Comparison of ENCODE assay signal across 26 mouse cellular contexts in genomic region chr11:62148026-62148425, GRCm38 (mm10).
DNase-seq lines count a peak whose midpoint lies in the region; ATAC-seq and TF ChIP-seq lines count a peak whose summit lies in the region.
"Had no signal": no experiment of that assay in that cellular context is flagged by ENCODE, and none has a peak within 500 bp of the region (broad histone marks: within the 10 kb centered on the region; RNA-seq: fewer than 3 reads in every experiment).

No protein-coding gene starts in this region.

- H3K4me1 ChIP-seq in lung, adult 2 months (ENCODE audit: control insufficient read depth, insufficient read depth, low read length), result peaks cover 5% of the 10 kb centered on the region
- peaks cover 25% of the 10 kb centered on the region for H3K4me1 ChIP-seq in liver, embryonic 12.5 days
- no peaks in the 10 kb centered on the region for H3K4me1 ChIP-seq in midbrain, embryonic 15.5 days
- H3K4me1 ChIP-seq in forebrain, embryonic 16.5 days (replicated peaks; ENCODE audit: control insufficient read depth, insufficient read depth, low read length), result no peaks in the 10 kb centered on the region
- H3K4me1 ChIP-seq: embryonic facial prominence, embryonic 10.5 days; embryonic facial prominence, embryonic 15.5 days; hindbrain, embryonic 12.5 days; intestine, embryonic 15.5 days had no signal

- H3K4me3 ChIP-seq in lung, adult 2 months (replicated peaks; ENCODE audit: extremely low read depth, low read depth, low read length), result no peak overlapping the region
- H3K4me3 ChIP-seq in liver, embryonic 12.5 days, result no peak overlapping the region
- no peak overlapping the region for H3K4me3 ChIP-seq in midbrain, embryonic 15.5 days
- no peak overlapping the region for H3K4me3 ChIP-seq in forebrain, embryonic 16.5 days (replicated peaks; ENCODE audit: low read length)
- H3K4me3 ChIP-seq: embryonic facial prominence, embryonic 10.5 days; embryonic facial prominence, embryonic 15.5 days; hindbrain, embryonic 12.5 days; intestine, embryonic 15.5 days had no signal

- TF ChIP-seq CTCF in lung, adult 2 months (IDR thresholded peaks at IDR 0.05; ENCODE audit: insufficient read depth, low read length), result no peak

- ATAC-seq in liver, embryonic 12.5 days, result peak; percentile 52; the same call in 1 of the 2 replicates
- no peak for ATAC-seq in midbrain, embryonic 15.5 days (replicated peaks)
- ATAC-seq in forebrain, embryonic 16.5 days, result no peak
- ATAC-seq: forebrain, embryonic 14.5 days; hindbrain, postnatal 0 days; intestine, embryonic 15.5 days had no signal

- H3K27me3 ChIP-seq in liver, embryonic 12.5 days (replicated peaks), result no peaks in the 10 kb centered on the region
- H3K27me3 ChIP-seq in midbrain, embryonic 15.5 days (replicated peaks), result no peaks in the 10 kb centered on the region
- no peaks in the 10 kb centered on the region for H3K27me3 ChIP-seq in forebrain, embryonic 16.5 days (replicated peaks; ENCODE audit: control insufficient read depth, insufficient read depth, low read length)
- H3K27me3 ChIP-seq: CH12.LX; embryonic facial prominence, embryonic 15.5 days; hindbrain, embryonic 12.5 days; intestine, embryonic 15.5 days had no signal

- 78% methylated on average over 3 of the region's 3 CpGs for WGBS in lung, adult 2 months
- 91% methylated on average over 3 of the region's 3 CpGs for WGBS in liver, embryonic 12.5 days (ENCODE audit: insufficient replicate concordance)
- WGBS in midbrain, embryonic 15.5 days, result 96% methylated on average over 3 of the region's 3 CpGs
- WGBS in forebrain, embryonic 16.5 days, result over 99% methylated on average over 3 of the region's 3 CpGs

- H3K27ac ChIP-seq in liver, embryonic 12.5 days, result peak overlapping the region; percentile 79
- H3K27ac ChIP-seq in midbrain, embryonic 15.5 days, result no peak overlapping the region
- H3K27ac ChIP-seq in forebrain, embryonic 16.5 days (ENCODE audit: low read length), result no peak overlapping the region
- H3K27ac ChIP-seq: embryonic facial prominence, embryonic 10.5 days; embryonic facial prominence, embryonic 15.5 days; hindbrain, embryonic 12.5 days; hindbrain, postnatal 0 days; intestine, embryonic 15.5 days had no signal

- peak overlapping the region; percentile 28; the same call in 1 of the 2 replicates for H3K9ac ChIP-seq in liver, embryonic 12.5 days
- H3K9ac ChIP-seq in midbrain, embryonic 15.5 days, result no peak overlapping the region
- H3K9ac ChIP-seq in forebrain, embryonic 16.5 days (replicated peaks; ENCODE audit: low read depth, low read length), result no peak overlapping the region
- H3K9ac ChIP-seq: embryonic facial prominence, embryonic 15.5 days; hindbrain, embryonic 12.5 days; intestine, embryonic 15.5 days; lung, embryonic 14.5 days had no signal

- peaks cover 63% of the 10 kb centered on the region for H3K36me3 ChIP-seq in liver, embryonic 12.5 days
- H3K36me3 ChIP-seq in midbrain, embryonic 15.5 days (replicated peaks), result peaks cover 6% of the 10 kb centered on the region; the same call in 1 of the 2 replicates
- H3K36me3 ChIP-seq in forebrain, embryonic 16.5 days (ENCODE audit: control insufficient read depth, insufficient read depth), result peaks cover 4% of the 10 kb centered on the region; the same call in 1 of the 2 replicates
- H3K36me3 ChIP-seq: intestine, embryonic 15.5 days had no signal

- DNase-seq in lung, postnatal 36 days, result peak; percentile 23
- DNase-seq in lung, adult 2 months, result no peak
- DNase-seq in Muller cell, postnatal 12 days (ENCODE audit: inconsistent ontology term), result peak; percentile 23
- DNase-seq in kidney, adult 8-10 months, result no peak
- DNase-seq: adrenal gland, postnatal 36 days; B cell, adult 2 months; cerebellum, adult 18-20 months; cerebellum, postnatal 10 days; gastrocnemius, postnatal 25 days; heart, postnatal 36 days; kidney, adult 2 months; kidney, postnatal 10 days; layer of hippocampus, postnatal 36 days; lung, embryonic 14.5 days; midbrain, embryonic 14.5 days had no signal

- peak overlapping the region; percentile 39 for H3K4me2 ChIP-seq in liver, embryonic 12.5 days
- H3K4me2 ChIP-seq in midbrain, embryonic 15.5 days, result no peak overlapping the region
- H3K4me2 ChIP-seq in forebrain, embryonic 16.5 days (ENCODE audit: low read length), result no peak overlapping the region
- H3K4me2 ChIP-seq: embryonic facial prominence, embryonic 15.5 days; heart, embryonic 11.5 days; hindbrain, embryonic 12.5 days; intestine, embryonic 15.5 days; lung, embryonic 14.5 days had no signal

- TF ChIP-seq POLR2A in lung, adult 2 months (IDR thresholded peaks at IDR 0.05; ENCODE audit: borderline replicate concordance, extremely low read depth, low read depth, low read length), result no peak

- H3K9me3 ChIP-seq in liver, embryonic 12.5 days (replicated peaks), result no peaks in the 10 kb centered on the region
- H3K9me3 ChIP-seq in midbrain, embryonic 15.5 days, result no peaks in the 10 kb centered on the region
- H3K9me3 ChIP-seq in forebrain, embryonic 16.5 days (ENCODE audit: control insufficient read depth, low read length), result no peaks in the 10 kb centered on the region
- H3K9me3 ChIP-seq: embryonic facial prominence, embryonic 10.5 days; embryonic facial prominence, embryonic 15.5 days; hindbrain, embryonic 12.5 days; intestine, embryonic 15.5 days had no signal

Comparison
In these comparisons a context has a peak if more than half of its experiments do, and no peak if none do; other contexts are left out.
1. DNase-seq: peak in lung, postnatal 36 days (single experiment) and Muller cell, postnatal 12 days (single experiment); none in lung, adult 2 months (single experiment) and kidney, adult 8-10 months (0 of 2).